Mouse (Mus musculus) adrenal gland, adult (tissue): ENCODE measurements around the gene Vps26a.

Source experiments
- DNase-seq, 2 experiments: peaks; one replicate each; pipeline ENCODE4 v3.0.0; 2022 to 2023; ENCODE audit warnings: low spot score in 1 of 2; ENCODE audit not compliant: inconsistent age in 2 of 2

Vps26a gene

GRCm38 (mm10) chr10:62486618-62487415 lies at the start of gene Vps26a:
Vps26a (minus strand) TSS chr10:62486805.
- DNase-seq = peak; percentile 100

- DNase-seq = no peak
Observed at GRCm38 (mm10) chr10:62534509-62534908, 47.9 kb upstream of the Vps26a start.

GRCm38 (mm10) chr10:62532832-62533231 lies 46.2 kb upstream of the Vps26a start:
- DNase-seq = no peak

- peak; percentile 67 to 78 for DNase-seq
Observed at GRCm38 (mm10) chr10:62530183-62530582, 43.6 kb upstream of the Vps26a start.

GRCm38 (mm10) chr10:62527351-62527750 lies 40.7 kb upstream of the Vps26a start, which contains the start of gene Srgn:
Srgn (minus strand) TSS chr10:62527451.
- DNase-seq = no peak

GRCm38 (mm10) chr10:62522346-62522950 lies 35.8 kb upstream of the Vps26a start:
- no peak for DNase-seq

GRCm38 (mm10) chr10:62521763-62522162 lies 35.2 kb upstream of the Vps26a start:
- no peak for DNase-seq

- no peak for DNase-seq
Observed at GRCm38 (mm10) chr10:62520911-62521310, 34.3 kb upstream of the Vps26a start.

- no peak for DNase-seq
Observed at GRCm38 (mm10) chr10:62517511-62517910, 30.9 kb upstream of the Vps26a start.

- DNase-seq = no peak
Observed at GRCm38 (mm10) chr10:62512855-62513254, 26.2 kb upstream of the Vps26a start.

GRCm38 (mm10) chr10:62511528-62511927 lies 24.9 kb upstream of the Vps26a start:
- no peak for DNase-seq

- peak in 1 of 2 experiments; percentile 48 for DNase-seq
Observed at GRCm38 (mm10) chr10:62509032-62509656, 22.5 kb upstream of the Vps26a start.

- DNase-seq = peak; percentile 42 to 70
Observed at GRCm38 (mm10) chr10:62508459-62508858, 21.9 kb upstream of the Vps26a start.

GRCm38 (mm10) chr10:62507591-62508308 lies 21.1 kb upstream of the Vps26a start:
- DNase-seq = peak; percentile 46 to 80

- DNase-seq = no peak
Observed at GRCm38 (mm10) chr10:62507071-62507470, 20.5 kb upstream of the Vps26a start.

- peak in 1 of 2 experiments; percentile 41 for DNase-seq
Observed at GRCm38 (mm10) chr10:62506019-62506556, 19.5 kb upstream of the Vps26a start.

GRCm38 (mm10) chr10:62505224-62505983 lies 18.8 kb upstream of the Vps26a start:
- DNase-seq = no peak

- DNase-seq = no peak
Observed at GRCm38 (mm10) chr10:62503836-62504628, 17.4 kb upstream of the Vps26a start.

- DNase-seq = peak in 1 of 2 experiments; percentile 40
Observed at GRCm38 (mm10) chr10:62503353-62503752, 16.7 kb upstream of the Vps26a start.
